16 mouse cellular contexts compared by ENCODE assay signal in genomic region chr5:121287213-121287612, GRCm38 (mm10).
"Had no signal": no experiment of that assay in that cellular context is flagged by ENCODE, and none has a peak within 500 bp of the region (broad histone marks: within the 10 kb centered on the region; RNA-seq: fewer than 3 reads in every experiment).

No protein-coding gene starts in this region.

- H3K27ac ChIP-seq: neural tube, embryonic 13.5 days; neural tube, embryonic 15.5 days; stomach, embryonic 15.5 days; stomach, postnatal 0 days had no signal

- DNase-seq: retina, postnatal 1 day; right cerebral cortex, adult 18-20 months; right cerebral cortex, postnatal 14 days; right cerebral cortex, postnatal 25 days; right cerebral cortex, postnatal 4 days; spleen, adult 18-20 months; thymus, adult 18-20 months; thymus, adult 2 months; thymus, postnatal 14 days; thymus, postnatal 25 days; thymus, postnatal 36 days; thymus, postnatal 4 days had no signal

- H3K4me3 ChIP-seq: neural tube, embryonic 13.5 days; neural tube, embryonic 15.5 days; stomach, embryonic 15.5 days had no signal

- H3K9ac ChIP-seq: neural tube, embryonic 13.5 days; neural tube, embryonic 15.5 days; stomach, embryonic 15.5 days had no signal

- H3K4me2 ChIP-seq: neural tube, embryonic 13.5 days; neural tube, embryonic 15.5 days; stomach, embryonic 15.5 days had no signal

- H3K27me3 ChIP-seq: neural tube, embryonic 13.5 days; neural tube, embryonic 15.5 days; stomach, embryonic 15.5 days had no signal

- H3K4me1 ChIP-seq: neural tube, embryonic 13.5 days; neural tube, embryonic 15.5 days; stomach, embryonic 15.5 days had no signal

- H3K9me3 ChIP-seq: neural tube, embryonic 13.5 days; neural tube, embryonic 15.5 days; stomach, embryonic 15.5 days had no signal
